Mouse (Mus musculus) lung, postnatal 10 days (tissue): Measurements from ENCODE around the gene Map4k3.

ENCODE experiments used
- DNase-seq: peaks from one replicate; pipeline ENCODE4 v3.0.0; 2021

Map4k3 gene

GRCm38 (mm10) chr17:80683041-80683440 lies 45.2 kb downstream of the Map4k3 start:
- DNase-seq = no peak

GRCm38 (mm10) chr17:80678190-80678589 lies 50.1 kb downstream of the Map4k3 start:
- DNase-seq = no peak

DNA sequence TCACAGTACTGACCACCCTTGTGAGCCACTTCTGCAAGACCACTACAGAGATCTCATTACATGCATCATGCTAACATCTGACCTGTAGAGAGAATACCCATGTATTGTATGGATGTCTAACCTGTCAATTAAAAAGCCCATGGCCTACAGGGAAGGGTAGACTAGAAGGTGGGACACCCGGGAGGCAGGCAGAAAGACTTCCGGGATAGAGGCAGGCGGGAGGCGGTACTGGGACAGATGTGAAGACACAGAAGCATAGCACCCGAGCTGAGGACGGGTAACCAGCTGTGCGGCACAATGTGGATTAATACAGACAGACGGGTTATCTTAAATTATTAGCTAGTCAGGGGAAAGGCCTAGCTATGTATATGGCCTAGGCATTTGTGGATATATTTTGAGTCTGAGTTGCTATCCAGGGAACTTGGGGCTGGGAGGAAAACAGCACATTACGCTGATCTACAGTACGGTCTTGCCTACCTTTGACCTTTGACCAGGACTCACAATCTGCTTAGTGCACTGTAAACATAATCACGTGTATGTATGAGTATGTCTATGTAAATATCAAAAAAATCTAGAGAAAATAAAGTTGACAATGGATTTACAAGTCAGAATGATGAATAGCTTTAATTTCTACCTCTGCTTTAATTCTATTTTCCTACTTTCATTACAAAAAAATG lies 51.3 kb downstream of the Map4k3 start:
- DNase-seq = no peak

DNA sequence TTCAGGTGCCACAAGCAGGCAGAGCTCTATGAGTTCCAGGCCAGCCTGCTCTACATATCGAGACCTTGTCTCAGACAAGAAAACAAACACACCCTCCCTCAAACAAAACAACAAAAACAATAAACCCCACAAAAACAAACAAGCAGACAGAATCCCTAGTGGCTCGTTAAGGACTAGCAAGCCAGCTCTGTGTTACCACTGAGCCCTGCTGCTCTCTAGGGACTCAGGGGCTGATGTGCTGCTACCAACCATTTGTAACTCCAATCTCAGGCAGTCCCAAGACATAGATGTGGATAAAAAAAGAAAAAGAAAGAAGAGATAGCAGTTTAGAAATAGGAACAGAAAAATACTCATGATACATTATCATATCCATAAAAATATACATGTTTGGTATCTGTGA lies 52.1 kb downstream of the Map4k3 start:
- DNase-seq = no peak

- DNase-seq = no peak
These were observed 57.9 kb downstream of the Map4k3 start for GRCm38 (mm10) chr17:80670395-80670794.

- no peak for DNase-seq
These were observed 64.7 kb downstream of the Map4k3 start for GRCm38 (mm10) chr17:80663623-80664022.

DNA sequence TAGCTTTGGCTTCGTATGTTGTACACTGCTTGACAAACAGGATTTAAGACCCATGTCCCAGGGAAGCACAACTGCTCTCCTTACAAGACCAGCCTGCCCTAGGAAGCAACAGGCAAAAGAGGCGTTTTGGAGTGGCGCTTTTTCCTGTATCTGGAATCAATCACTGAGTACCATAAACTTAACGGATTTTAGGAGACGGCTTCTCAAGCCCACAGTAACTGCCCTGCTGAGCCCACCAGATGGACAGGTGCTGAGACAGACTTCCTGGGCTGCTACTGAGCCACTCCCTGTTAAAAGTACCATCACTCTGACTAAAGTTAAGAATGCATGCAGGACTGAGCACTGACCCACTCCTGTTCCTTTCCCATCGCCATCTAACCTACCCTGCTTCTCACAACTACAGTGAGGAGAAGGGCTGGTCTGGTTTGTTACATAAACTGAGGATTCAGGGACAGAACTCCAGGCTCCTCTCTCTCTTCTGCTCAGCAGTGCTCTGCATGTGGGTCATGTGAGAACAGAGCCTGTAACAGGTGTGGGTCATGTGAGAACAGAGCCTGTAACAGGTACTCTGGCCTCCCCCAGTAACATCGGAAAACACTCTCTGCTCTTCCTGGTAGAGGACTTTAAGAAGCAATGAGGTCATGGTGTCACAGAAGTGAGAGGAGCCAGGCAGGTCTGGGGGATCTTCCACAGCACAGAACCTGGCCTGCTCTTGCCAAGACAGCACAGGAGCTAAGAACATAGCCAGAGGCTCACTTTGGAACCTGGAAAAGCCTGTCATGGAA lies 65.3 kb downstream of the Map4k3 start:
- no peak for DNase-seq

GRCm38 (mm10) chr17:80661896-80662295 lies 66.4 kb downstream of the Map4k3 start:
- DNase-seq = no peak

DNA sequence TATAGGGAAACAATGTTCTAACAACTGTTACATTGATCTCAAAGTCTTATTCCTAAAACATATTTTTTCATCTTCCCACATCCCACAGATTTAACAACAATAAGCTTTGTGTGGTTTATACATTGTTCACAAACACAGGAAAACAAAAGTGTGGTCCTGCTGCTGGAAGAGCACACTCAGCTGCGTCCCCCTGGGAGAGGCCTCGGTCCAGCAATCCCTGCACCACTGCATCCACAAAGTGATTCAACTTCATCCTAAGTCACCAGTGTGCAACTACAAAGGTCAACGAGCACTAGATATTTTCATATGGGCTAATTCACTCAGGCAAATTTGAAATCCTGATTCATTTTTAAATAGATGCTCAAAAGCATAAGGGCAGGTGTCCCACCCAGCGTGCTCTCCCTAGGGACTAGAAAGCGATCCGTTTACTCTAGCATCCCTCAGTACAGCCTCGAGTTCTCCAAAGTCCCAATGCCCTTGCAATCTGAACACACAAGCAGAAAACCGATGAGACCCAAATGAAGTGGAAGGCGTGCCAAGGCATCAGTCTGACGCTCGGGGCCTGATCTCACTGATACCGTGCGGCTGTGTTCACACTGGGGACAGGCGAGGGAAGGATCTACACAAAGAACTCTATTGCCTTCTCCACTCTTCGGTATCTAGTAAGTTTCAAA lies 67.4 kb downstream of the Map4k3 start:
- no peak for DNase-seq

GRCm38 (mm10) chr17:80660234-80660633 lies 68.1 kb downstream of the Map4k3 start:
- no peak for DNase-seq

- no peak for DNase-seq
These were observed 68.5 kb downstream of the Map4k3 start for GRCm38 (mm10) chr17:80659821-80660220.

DNA sequence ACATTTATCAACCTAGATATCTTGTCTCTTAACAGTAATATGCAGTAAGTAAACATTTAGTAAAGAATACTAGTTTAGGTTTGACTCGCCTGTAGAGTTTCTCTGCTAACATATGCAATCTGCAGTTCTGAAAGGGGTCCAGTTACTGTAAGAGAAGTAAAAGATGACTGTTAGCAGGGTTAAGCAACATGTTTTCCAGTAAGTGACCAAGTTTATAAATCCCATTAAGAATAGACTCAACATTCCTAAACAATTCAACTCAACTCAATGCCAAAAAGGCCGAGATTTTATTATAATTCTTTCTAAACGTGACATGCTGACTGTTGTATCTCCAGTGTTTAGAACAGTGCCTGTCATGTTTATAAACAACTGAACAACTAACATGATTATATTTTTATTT lies 74.0 kb downstream of the Map4k3 start:
- no peak for DNase-seq

- no peak for DNase-seq
These were observed 75.5 kb downstream of the Map4k3 start for GRCm38 (mm10) chr17:80652740-80653139.

- no peak for DNase-seq
These were observed 81.4 kb downstream of the Map4k3 start for GRCm38 (mm10) chr17:80646843-80647242.

- DNase-seq = peak; percentile 64
These were observed 82.2 kb downstream of the Map4k3 start for GRCm38 (mm10) chr17:80646131-80646530.

DNA sequence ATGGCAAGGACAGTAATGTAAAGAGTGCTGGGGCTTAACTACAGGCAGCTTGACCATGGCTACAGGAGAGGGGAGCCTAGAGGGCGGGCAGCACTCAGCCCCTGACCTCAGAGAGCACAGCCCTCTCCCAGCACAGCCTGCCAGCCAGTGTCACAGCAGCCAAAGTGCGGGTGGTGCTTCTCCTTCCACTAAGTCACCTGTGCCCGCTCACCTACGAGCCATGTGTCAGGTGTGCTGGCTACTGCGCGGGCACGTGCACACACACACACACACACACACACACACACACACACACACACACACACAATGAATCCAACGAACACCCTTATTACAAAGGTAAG lies 82.6 kb downstream of the Map4k3 start:
- DNase-seq = no peak

- DNase-seq = no peak
These were observed 83.1 kb downstream of the Map4k3 start for GRCm38 (mm10) chr17:80644983-80645693.

DNA sequence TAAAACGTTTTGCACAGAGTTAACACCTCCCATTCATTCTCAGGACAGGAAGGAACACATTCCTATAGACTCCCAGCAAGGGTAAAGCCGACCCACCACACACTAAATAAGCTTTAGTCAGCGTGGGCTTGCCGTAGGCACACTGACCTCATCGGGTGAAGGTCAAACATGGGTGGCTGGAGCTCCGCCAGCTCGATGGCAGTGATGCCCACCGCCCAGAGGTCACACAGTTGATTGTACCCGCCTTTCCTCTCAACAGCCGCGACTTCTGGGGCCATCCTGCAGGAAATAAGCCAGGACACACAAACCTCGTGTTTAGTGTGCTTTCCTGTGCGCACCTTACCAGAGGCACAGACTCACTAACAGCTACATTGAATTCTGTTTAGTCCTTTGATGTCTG lies 83.7 kb downstream of the Map4k3 start:
- DNase-seq = peak; percentile 20

DNA sequence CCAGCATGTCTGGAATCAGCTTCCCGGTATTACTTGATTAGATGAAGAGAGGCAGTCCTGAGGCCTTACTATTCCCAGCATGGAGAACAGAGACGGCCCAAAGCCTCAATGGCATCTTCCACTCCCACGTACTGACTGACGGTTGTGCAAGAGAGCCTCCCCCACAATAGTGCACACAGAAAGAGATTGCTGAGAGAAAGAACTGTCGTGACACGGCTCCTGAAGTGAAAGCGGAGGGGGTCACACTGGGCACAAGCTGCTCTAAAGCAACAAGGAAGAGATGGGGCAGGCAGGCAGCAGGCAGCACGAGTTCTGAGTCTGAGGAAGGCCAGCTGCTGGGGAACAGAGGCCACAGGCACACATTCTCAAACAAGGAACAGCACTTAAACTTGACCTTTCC lies 90.2 kb downstream of the Map4k3 start:
- peak; percentile 10 for DNase-seq

DNA sequence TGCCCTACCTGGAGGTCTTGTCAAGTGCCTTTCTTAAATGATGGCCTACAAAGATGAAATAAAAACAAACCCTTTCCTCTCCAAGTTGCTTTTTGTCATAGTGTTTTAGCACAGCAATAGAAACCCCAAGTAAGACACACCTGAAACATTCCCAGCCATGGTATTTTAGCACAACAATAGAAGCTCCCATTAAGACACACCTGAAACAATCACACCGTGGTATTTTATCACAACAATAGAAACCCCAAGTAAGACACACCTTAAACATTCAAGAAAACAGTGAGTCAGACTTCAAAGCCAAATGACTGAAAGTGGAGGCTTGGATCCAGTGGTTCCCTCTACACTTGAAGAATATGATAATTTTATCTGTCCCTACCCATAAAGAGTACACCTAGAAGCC lies 92.5 kb downstream of the Map4k3 start:
- no peak for DNase-seq

- peak; percentile 9 for DNase-seq
These were observed 95.4 kb downstream of the Map4k3 start for GRCm38 (mm10) chr17:80632846-80633245.

- no peak for DNase-seq
These were observed 95.9 kb downstream of the Map4k3 start for GRCm38 (mm10) chr17:80632354-80632753.

- no peak for DNase-seq
These were observed 97.3 kb downstream of the Map4k3 start for GRCm38 (mm10) chr17:80631028-80631427.
